Mouse (Mus musculus) kidney, postnatal 0 days (tissue): ENCODE data around the gene Inpp4a. TPM values are rescaled to one million over a fixed set of nuclear protein-coding genes. Genes with fewer than 3 reads are reported as not detected.

Experiments
- ATAC-seq: fragments of 200-750 bp; cut with Nextera tagmentation; replicated peaks from 2 replicates; pipeline ENCODE4 v1.8.0; 2017; ENCODE audit warnings: low read depth, moderate number of reproducible peaks, moderate TSS enrichment, moderate library complexity; ENCODE audit not compliant: low FRiP score
- DNase-seq: peaks from one replicate; pipeline ENCODE4 v3.0.0-alpha.2; 2016; ENCODE audit warnings: low spot score
- H3K27ac ChIP-seq: fragments of 300-500 bp; sonication (generic); 2 replicates; pipeline ENCODE4 v1.5.1; 2014; ENCODE audit warnings: mild to moderate bottlenecking
- H3K27me3 ChIP-seq: fragments of 300-500 bp; sonication (generic); 2 replicates; pipeline ENCODE4 v1.6.1; 2014; ENCODE audit warnings: low read length, mixed read lengths; ENCODE audit not compliant: insufficient read depth
- H3K36me3 ChIP-seq: fragments of 300-500 bp; sonication (generic); 2 replicates; pipeline ENCODE4 v1.6.1; 2014; ENCODE audit warnings: low read length, mixed read lengths; ENCODE audit not compliant: insufficient read depth
- H3K4me1 ChIP-seq: fragments of 300-500 bp; sonication (generic); replicated peaks from 2 replicates; pipeline ENCODE4 v1.6.1; 2014; ENCODE audit warnings: antibody characterized with exemption, low read length, mixed read lengths; ENCODE audit not compliant: insufficient read depth
- H3K4me2 ChIP-seq: fragments of 300-500 bp; sonication (generic); 2 replicates; pipeline ENCODE4 v1.6.1; 2014; ENCODE audit warnings: mild to moderate bottlenecking, low read length, moderate library complexity, mixed read lengths
- H3K4me3 ChIP-seq: fragments of 300-500 bp; sonication (generic); replicated peaks from 2 replicates; pipeline ENCODE4 v1.5.1; 2014; ENCODE audit warnings: low read depth, low read length
- H3K9ac ChIP-seq: fragments of 300-500 bp; sonication (generic); 2 replicates; pipeline ENCODE4 v1.6.1; 2014; ENCODE audit warnings: low read depth, low read length
- H3K9me3 ChIP-seq: fragments of 300-500 bp; sonication (generic); replicated peaks from 2 replicates; pipeline ENCODE4 v1.6.1; 2016; ENCODE audit warnings: low read length, inconsistent platforms, mixed read lengths
- CTCF ChIP-seq: IDR thresholded peaks from 2 replicates; pipeline ENCODE4 v1.5.1; 2016; ENCODE audit warnings: antibody characterized with exemption, low read depth, mild to moderate bottlenecking, moderate library complexity
- WGBS: fragments of 180-500 bp; shearing (Covaris S2); extraction: QIAGEN DNeasy Blood & Tissue Kit; methylation state at CpG from one replicate; pipeline ENCODE4 v1.1.7; 2014; 5-methylcytosine and 5-hydroxymethylcytosine counted together
- polyA plus RNA-seq: library from polyadenylated mRNA; unstranded; fragments of >200 nt; fragmentation: Nextera tagmentation; extraction: Ambion mirVana; gene quantifications from 2 replicates; pipeline ENCODE4 v1.2.1, GENCODE M21; 2015

Gene Inpp4a
- polyA plus RNA-seq, 1 experiment from 2014 or later, result 13.6 TPM

DNA sequence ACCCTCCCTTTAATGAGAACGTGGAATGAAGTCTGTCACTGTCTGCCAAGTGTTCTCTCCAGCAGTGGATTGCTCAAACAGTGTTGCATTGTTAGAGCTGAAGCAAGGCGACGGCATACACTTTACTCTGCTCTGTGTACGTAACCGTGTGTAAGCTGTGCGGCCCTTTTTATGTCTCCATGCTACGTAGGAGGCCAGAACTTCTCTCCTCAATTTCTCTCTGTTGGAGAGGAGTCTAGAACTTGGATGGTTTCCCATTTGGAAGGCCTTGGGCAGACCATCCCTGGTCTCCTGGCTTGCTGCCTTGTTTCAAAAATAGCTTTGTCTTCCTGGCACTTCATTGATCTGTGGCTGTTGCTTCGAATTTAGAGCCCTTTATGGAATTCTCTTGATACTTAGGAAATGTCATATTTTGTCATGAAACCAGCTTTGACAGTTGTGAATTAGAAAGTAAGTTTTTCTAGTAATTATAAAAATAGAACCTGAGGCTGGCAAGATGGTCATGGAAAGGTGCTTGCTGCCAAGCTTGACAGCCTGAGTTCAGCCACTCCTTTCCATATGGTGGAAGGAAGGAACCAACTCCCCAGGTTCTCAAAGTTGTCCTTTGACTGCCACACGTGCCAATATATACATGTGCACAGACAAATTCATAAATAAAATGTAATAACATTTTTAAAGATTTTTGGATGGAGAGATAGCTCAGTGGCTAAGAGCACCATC lies 47.9 kb downstream of the Inpp4a start:
- TF ChIP-seq CTCF, result no peak
- Histone ChIP-seq H3K36me3 (no peaks in the 10 kb centered on the region), H3K4me1 (no peaks in the 10 kb centered on the region), H3K27me3 (no peaks in the 10 kb centered on the region), H3K9me3 (no peaks in the 10 kb centered on the region), H3K9ac (no peak overlapping the region), H3K4me3 (no peak overlapping the region), H3K27ac (no peak overlapping the region), H3K4me2 (no peak overlapping the region)
- ATAC-seq (no peak), DNase-seq (no peak)
- 82% methylated on average over 9 of the region's 9 CpGs for WGBS

GRCm38 (mm10) chr1:37350886-37351651 lies 51.4 kb downstream of the Inpp4a start:
- H3K27me3 ChIP-seq, result no peaks in the 10 kb centered on the region
- DNase-seq, result no peak
- H3K4me2 ChIP-seq, result no peak overlapping the region
- H3K27ac ChIP-seq, result no peak overlapping the region
- H3K4me1 ChIP-seq, result no peaks in the 10 kb centered on the region
- ATAC-seq, result no peak
- no peaks in the 10 kb centered on the region for H3K36me3 ChIP-seq
- TF ChIP-seq CTCF, result no peak
- H3K9ac ChIP-seq, result no peak overlapping the region
- WGBS, result 64% methylated on average over 7 of the region's 7 CpGs
- H3K4me3 ChIP-seq, result no peak overlapping the region
- H3K9me3 ChIP-seq, result no peaks in the 10 kb centered on the region

DNA sequence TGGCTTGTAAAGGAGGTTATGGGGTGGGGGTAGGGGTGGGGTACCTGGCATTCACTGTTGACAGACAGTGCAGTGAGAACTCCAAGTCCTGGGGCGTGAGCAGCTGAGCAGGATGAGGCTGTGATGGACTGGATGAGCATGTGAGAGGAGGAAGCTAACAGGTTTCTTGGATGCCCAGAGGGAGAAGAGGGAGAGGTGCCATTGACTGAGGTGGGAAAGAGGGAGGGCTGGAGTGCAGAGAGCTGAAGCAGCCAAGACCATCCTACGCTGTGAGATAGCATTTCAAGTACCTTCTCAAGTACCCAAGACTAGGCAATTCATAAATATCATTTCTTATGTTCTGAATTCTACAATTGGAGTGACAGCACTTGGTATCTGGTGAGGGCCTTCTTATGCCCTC lies 52.3 kb downstream of the Inpp4a start:
- H3K4me1 ChIP-seq, result no peaks in the 10 kb centered on the region
- no peak overlapping the region for H3K4me3 ChIP-seq
- no peak for ATAC-seq
- 94% methylated on average over 2 of the region's 2 CpGs for WGBS
- H3K9ac ChIP-seq, result no peak overlapping the region
- no peak overlapping the region for H3K4me2 ChIP-seq
- H3K27ac ChIP-seq, result no peak overlapping the region
- TF ChIP-seq CTCF, result no peak
- H3K36me3 ChIP-seq, result no peaks in the 10 kb centered on the region
- no peaks in the 10 kb centered on the region for H3K9me3 ChIP-seq
- H3K27me3 ChIP-seq, result no peaks in the 10 kb centered on the region
- no peak for DNase-seq

- no peaks in the 10 kb centered on the region for H3K27me3 ChIP-seq
- H3K4me3 ChIP-seq, result no peak overlapping the region
- H3K9ac ChIP-seq, result no peak overlapping the region
- TF ChIP-seq CTCF, result no peak
- no peak overlapping the region for H3K4me2 ChIP-seq
- H3K27ac ChIP-seq, result no peak overlapping the region
- ATAC-seq (no peak), DNase-seq (no peak)
- WGBS, result 78% methylated on average over 4 of the region's 4 CpGs
- H3K4me1 ChIP-seq, result no peaks in the 10 kb centered on the region
- no peaks in the 10 kb centered on the region for H3K36me3 ChIP-seq
- H3K9me3 ChIP-seq, result no peaks in the 10 kb centered on the region
Measured at GRCm38 (mm10) chr1:37353456-37353855, 53.8 kb downstream of the Inpp4a start.

DNA sequence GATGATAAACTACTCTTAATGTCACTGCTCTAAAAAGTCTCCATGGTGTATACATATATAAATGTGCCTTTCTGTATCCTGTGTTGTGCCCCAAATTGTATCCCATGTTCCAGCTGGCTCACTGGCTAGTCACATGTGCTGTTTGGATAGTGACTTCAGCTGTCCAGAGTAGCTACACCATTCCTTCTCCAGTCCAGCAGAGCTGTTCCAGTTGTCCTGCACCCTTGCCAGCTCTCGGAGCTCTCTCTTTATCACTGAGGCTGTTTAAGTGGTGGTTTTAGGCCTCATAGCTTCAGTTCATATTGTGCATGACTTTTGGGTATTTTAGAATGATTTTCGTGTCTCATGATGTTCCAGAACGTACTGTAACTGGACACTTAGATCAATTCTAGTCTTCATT lies 55.8 kb downstream of the Inpp4a start:
- no peaks in the 10 kb centered on the region for H3K4me1 ChIP-seq
- H3K4me3 ChIP-seq, result no peak overlapping the region
- no peaks in the 10 kb centered on the region for H3K27me3 ChIP-seq
- H3K36me3 ChIP-seq, result no peaks in the 10 kb centered on the region
- ATAC-seq (no peak), DNase-seq (no peak)
- WGBS, result 78% methylated on average over 3 of the region's 3 CpGs
- no peak overlapping the region for H3K4me2 ChIP-seq
- no peak overlapping the region for H3K9ac ChIP-seq
- TF ChIP-seq CTCF, result no peak
- H3K27ac ChIP-seq, result no peak overlapping the region
- H3K9me3 ChIP-seq, result no peaks in the 10 kb centered on the region

DNA sequence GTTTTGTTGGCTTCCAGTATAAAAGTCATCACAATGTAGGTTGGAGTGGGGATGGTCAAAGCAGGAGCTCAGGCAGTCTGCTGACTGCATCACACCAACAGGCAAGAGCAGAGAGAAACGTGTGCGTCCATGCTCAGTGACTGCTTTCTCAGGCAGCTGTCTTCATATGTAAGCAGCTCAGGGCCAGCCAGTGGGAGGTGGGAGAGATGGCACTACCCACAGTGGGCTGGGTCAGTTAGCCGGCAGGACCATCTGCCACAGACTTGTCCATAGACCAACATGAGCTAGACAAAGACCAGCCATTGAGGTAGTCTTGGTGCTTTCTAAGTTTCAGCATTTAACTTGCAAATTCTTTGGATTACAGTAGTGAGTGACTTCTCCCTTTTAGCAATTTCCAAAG lies 56.6 kb downstream of the Inpp4a start:
- DNase-seq (no peak), ATAC-seq (no peak)
- Histone ChIP-seq H3K4me1 (no peaks in the 10 kb centered on the region), H3K9ac (no peak overlapping the region), H3K36me3 (no peaks in the 10 kb centered on the region), H3K4me3 (no peak overlapping the region), H3K27me3 (no peaks in the 10 kb centered on the region), H3K9me3 (no peaks in the 10 kb centered on the region), H3K4me2 (no peak overlapping the region), H3K27ac (no peak overlapping the region)
- WGBS, result 83% methylated on average over 3 of the region's 3 CpGs
- TF ChIP-seq CTCF, result no peak
